Mouse (Mus musculus) brown adipose tissue, adult 24 weeks (tissue): ENCODE data around the gene Adamts6. TPM values are rescaled to one million over a fixed set of nuclear protein-coding genes. Genes with fewer than 3 reads are reported as not detected.

Experiments
- polyA plus RNA-seq: library from polyadenylated mRNA; stranded (reverse); fragments of >200 nt; gene quantifications from 2 replicates; pipeline ENCODE4 v1.2.4, GENCODE M21; 2012; ENCODE audit not compliant: missing spikeins, insufficient read depth, insufficient read length

Adamts6 gene
- polyA plus RNA-seq, 1 experiment, result 1.5 TPM

Other genes with a start within 250 kb of the Adamts6 start
- 18.0 and 20.0 TPM in 2 replicates for gene Nln, start 178.2 kb upstream of the Adamts6 start, polyA plus RNA-seq
- gene Sgtb, start 178.1 kb upstream of the Adamts6 start, polyA plus RNA-seq, result 2.4 and 4.2 TPM in 2 replicates
- gene Trappc13, start 109.4 kb upstream of the Adamts6 start, polyA plus RNA-seq, result 34.1 and 40.2 TPM in 2 replicates
- gene Trim23, start 109.0 kb upstream of the Adamts6 start, polyA plus RNA-seq, result 10.4 and 11.1 TPM in 2 replicates
- gene Cenpk, start 59.2 kb upstream of the Adamts6 start, polyA plus RNA-seq, result 1.3 TPM in 1 of 2 replicates, not detected in the other
- 11.2 and 11.9 TPM in 2 replicates for gene Ppwd1, start 59.0 kb upstream of the Adamts6 start, polyA plus RNA-seq